Mouse (Mus musculus) cerebellum, adult 2 months (tissue): ENCODE results near the gene Arntl. TPM values are rescaled to one million over a fixed set of nuclear protein-coding genes. Genes with fewer than 3 reads are reported as not detected.
A peak's percentile ranks its signal among the peaks of the same experiment; 100 is the strongest.

Source experiments
- DNase-seq, 2 experiments: peaks; one replicate each; pipeline ENCODE4 v3.0.0; 2021
- H3K27ac ChIP-seq: fragments of 200-500 bp; 2 replicates; pipeline ENCODE4 v1.5.1; 2012; ENCODE audit warnings: low read length, control low read depth, inconsistent platforms; ENCODE audit not compliant: insufficient read depth
- H3K27me3 ChIP-seq: fragments of 200-500 bp; 2 replicates; pipeline ENCODE4 v1.6.1; 2012; ENCODE audit warnings: inconsistent platforms, mild to moderate bottlenecking, low read length, moderate library complexity; ENCODE audit not compliant: control insufficient read depth, insufficient read depth
- H3K4me1 ChIP-seq: fragments of 200-500 bp; 2 replicates; pipeline ENCODE4 v1.6.1; 2011; ENCODE audit warnings: low read length; ENCODE audit not compliant: control insufficient read depth, insufficient read depth
- H3K4me3 ChIP-seq: fragments of 200-500 bp; replicated peaks from 2 replicates; pipeline ENCODE3; 2011; ENCODE audit warnings: mild to moderate bottlenecking, low read depth, low read length, control low read depth; ENCODE audit not compliant: insufficient read depth
- CTCF ChIP-seq: fragments of 200-500 bp; IDR thresholded peaks from 2 replicates; pipeline ENCODE4 v1.5.1; 2011; ENCODE audit warnings: low read depth, mild to moderate bottlenecking, control low read depth, low read length, moderate library complexity, borderline replicate concordance; ENCODE audit not compliant: insufficient read depth
- POLR2A ChIP-seq: fragments of 200-500 bp; IDR thresholded peaks from 2 replicates; pipeline ENCODE4 v1.6.1; 2011; ENCODE audit warnings: low read length, control low read depth, borderline replicate concordance; ENCODE audit not compliant: insufficient read depth
- WGBS: fragments of 180-500 bp; shearing (Covaris S2); methylation state at CpG from one replicate; pipeline ENCODE4 v1.1.7; 2018; 5-methylcytosine and 5-hydroxymethylcytosine counted together
- polyA plus RNA-seq: library from polyadenylated mRNA; depleted of rRNA; stranded (reverse); fragments of >200 nt; gene quantifications from 2 replicates; pipeline ENCODE4 v1.2.3, GENCODE M21; 2012; rRNA removed

The Arntl gene
- 28.4 and 34.8 TPM in 2 replicates for polyA plus RNA-seq

GRCm38 (mm10) chr7:113206644-113207470, at the start of gene Arntl:
TSS of gene Arntl (plus strand) at chr7:113207465.
- no peaks in the 10 kb centered on the region for H3K27me3 ChIP-seq
- H3K27ac ChIP-seq = peak within 1 kb of the TSS; percentile 96
- H3K4me1 ChIP-seq = peaks cover 13% of the 10 kb centered on the region
- DNase-seq = peak; percentile 95 to 100
- peak within 1 kb of the TSS; percentile 91 for H3K4me3 ChIP-seq
- under 1% methylated on average over 52 of the region's 52 CpGs for WGBS
- TF ChIP-seq CTCF (no peak), POLR2A (peak; percentile 92)

DNA sequence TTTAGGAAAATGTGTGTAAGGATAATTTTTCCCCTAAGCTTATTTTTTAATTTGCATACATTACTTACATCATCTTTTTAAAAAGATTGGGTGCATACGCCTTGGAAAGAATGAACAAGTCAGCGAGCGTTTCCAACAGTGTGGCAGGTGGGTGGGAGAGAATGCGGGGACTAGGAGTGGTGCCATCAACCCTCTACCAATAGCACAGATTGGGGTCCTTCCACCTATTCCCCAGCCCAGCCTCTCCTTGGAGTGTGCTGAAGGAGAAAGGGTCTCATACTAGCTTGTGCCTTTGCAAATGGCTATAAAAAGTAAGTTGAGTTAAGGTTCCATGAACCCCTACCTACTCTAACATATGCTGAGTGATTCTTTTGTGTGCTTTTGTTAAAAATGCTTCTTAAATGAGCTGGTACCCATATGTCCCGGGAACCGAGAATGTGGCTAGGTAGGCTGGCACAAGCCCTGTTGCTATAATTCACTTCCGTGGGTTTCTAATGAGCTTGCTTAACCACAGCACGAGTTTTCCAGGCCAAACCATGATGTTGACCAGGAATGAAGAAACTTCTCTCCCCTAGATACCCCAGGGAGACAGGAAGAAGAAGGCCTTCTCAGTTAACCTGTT, 46.1 kb upstream of the Arntl start:
- Histone ChIP-seq H3K4me1 (no peaks in the 10 kb centered on the region), H3K27me3 (no peaks in the 10 kb centered on the region), H3K4me3 (no peak overlapping the region), H3K27ac (no peak overlapping the region)
- WGBS = 90% methylated on average over 8 of the region's 8 CpGs
- TF ChIP-seq CTCF = no peak
- no peak for TF ChIP-seq POLR2A
- DNase-seq = no peak

DNA sequence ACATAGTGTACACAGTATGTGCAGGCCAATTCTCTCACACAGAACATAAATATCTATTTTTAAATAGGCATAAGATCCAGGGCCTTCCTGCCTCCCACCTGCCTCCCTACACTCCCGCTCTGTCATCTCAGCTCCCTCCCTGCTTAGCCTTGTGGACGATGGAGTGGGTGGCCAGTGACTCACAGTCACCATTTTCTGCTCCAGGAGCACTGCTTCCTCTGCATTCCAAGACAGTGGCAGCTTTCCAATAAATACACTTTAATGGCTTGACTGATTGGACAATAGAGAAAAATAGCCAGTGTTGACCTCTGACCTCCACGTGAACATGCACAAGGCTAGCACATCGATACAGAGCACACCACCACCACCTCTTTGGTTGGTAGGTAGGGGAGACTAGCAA, 42.5 kb upstream of the Arntl start:
- H3K4me1 ChIP-seq = no peaks in the 10 kb centered on the region
- TF ChIP-seq CTCF (no peak), POLR2A (no peak)
- DNase-seq = no peak
- H3K4me3 ChIP-seq = no peak overlapping the region
- 73% methylated on average over 4 of the region's 4 CpGs for WGBS
- H3K27me3 ChIP-seq = no peaks in the 10 kb centered on the region
- no peak overlapping the region for H3K27ac ChIP-seq

GRCm38 (mm10) chr7:113167092-113167491, 40.2 kb upstream of the Arntl start:
- H3K4me1 ChIP-seq = no peaks in the 10 kb centered on the region
- H3K4me3 ChIP-seq = no peak overlapping the region
- DNase-seq = peak; percentile 29 to 39
- H3K27ac ChIP-seq = no peak overlapping the region
- H3K27me3 ChIP-seq = no peaks in the 10 kb centered on the region
- peak; percentile 53 for TF ChIP-seq CTCF
- no peak for TF ChIP-seq POLR2A
- WGBS = 29% methylated on average over 8 of the region's 8 CpGs

- no peaks in the 10 kb centered on the region; the same call in 1 of the 2 replicates for H3K27me3 ChIP-seq
- no peaks in the 10 kb centered on the region for H3K4me1 ChIP-seq
- H3K4me3 ChIP-seq = no peak overlapping the region
- WGBS = 84% methylated on average over 8 of the region's 8 CpGs
- DNase-seq = no peak
- TF ChIP-seq CTCF = no peak
- TF ChIP-seq POLR2A = no peak
- no peak overlapping the region for H3K27ac ChIP-seq
Measured at GRCm38 (mm10) chr7:113168609-113169008, 38.7 kb upstream of the Arntl start.

GRCm38 (mm10) chr7:113172425-113172824, 34.8 kb upstream of the Arntl start:
- Histone ChIP-seq H3K4me3 (no peak overlapping the region), H3K4me1 (no peaks in the 10 kb centered on the region)
- no peak for TF ChIP-seq CTCF
- TF ChIP-seq POLR2A = no peak

DNA sequence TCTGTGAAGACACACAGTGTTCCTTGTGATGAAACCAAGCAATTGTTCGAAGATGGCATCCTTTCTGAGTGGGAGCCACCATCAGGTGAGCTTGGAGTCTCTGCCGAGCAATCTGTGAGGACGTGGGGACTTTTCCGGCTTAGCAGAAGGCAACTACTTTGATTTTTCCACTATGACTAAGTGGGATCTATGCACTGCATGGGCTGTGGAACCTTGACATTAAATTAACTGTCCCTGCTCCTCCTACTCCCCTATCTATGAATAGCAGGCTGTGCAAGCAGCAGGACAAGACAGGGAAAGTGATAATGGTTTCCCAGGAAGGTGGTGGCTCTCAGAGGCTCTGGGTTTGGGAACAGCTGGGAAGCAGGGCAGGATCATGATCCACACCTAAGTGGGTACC, 31.8 kb upstream of the Arntl start:
- no peaks in the 10 kb centered on the region; the same call in 1 of the 2 replicates for H3K27me3 ChIP-seq
- TF ChIP-seq CTCF (no peak), POLR2A (no peak)
- WGBS = 92% methylated on average over 4 of the region's 4 CpGs
- no peak for DNase-seq
- no peaks in the 10 kb centered on the region for H3K4me1 ChIP-seq
- no peak overlapping the region for H3K4me3 ChIP-seq
- H3K27ac ChIP-seq = no peak overlapping the region

More at GRCm38 (mm10) chr7:113172425-113172824, 34.8 kb upstream of the Arntl start:
- Histone ChIP-seq H3K27me3 (no peaks in the 10 kb centered on the region; the same call in 1 of the 2 replicates), H3K27ac (no peak overlapping the region)
- DNase-seq = no peak
- WGBS = 51% methylated on average over 2 of the region's 2 CpGs

DNA sequence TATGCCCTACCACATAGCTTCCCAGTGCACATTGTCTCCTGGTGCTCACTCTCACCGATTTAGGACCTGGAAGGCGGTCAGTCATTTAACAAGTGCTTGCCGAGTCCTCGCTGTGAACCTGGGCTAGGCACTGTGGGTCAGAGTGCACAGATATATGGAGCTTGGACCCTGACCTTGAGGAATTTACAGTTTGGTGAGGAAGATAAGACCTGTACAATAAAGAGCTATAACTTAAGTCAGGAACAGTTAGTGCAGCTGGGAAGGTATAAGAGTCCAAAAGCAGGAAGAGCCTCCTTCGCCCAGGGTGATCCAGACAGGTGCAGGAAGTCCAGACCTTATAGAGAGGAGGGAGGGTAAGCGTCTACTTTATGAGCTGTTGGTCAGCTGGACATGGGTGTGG, 29.2 kb upstream of the Arntl start:
- no peaks in the 10 kb centered on the region for H3K4me1 ChIP-seq
- no peaks in the 10 kb centered on the region; the same call in 1 of the 2 replicates for H3K27me3 ChIP-seq
- WGBS = 97% methylated on average over 6 of the region's 6 CpGs
- no peak overlapping the region for H3K4me3 ChIP-seq
- H3K27ac ChIP-seq = no peak overlapping the region
- TF ChIP-seq POLR2A (no peak), CTCF (no peak)
- no peak for DNase-seq
